Mouse (Mus musculus) myocyte (in vitro differentiated cells): ENCODE data around the gene Pold1. TPM values are rescaled to one million over a fixed set of nuclear protein-coding genes. Genes with fewer than 3 reads are reported as not detected.

Experiments used
- H3K27me3 ChIP-seq: one replicate; pipeline ENCODE4 v1.6.1; 2011; ENCODE audit not compliant: control insufficient read depth, insufficient read depth, insufficient read length
- H3K36me3 ChIP-seq: one replicate; pipeline ENCODE4 v1.6.1; 2011; ENCODE audit not compliant: control insufficient read depth, insufficient read depth
- H3K4me2 ChIP-seq: one replicate; pipeline ENCODE4 v1.6.1; 2011; ENCODE audit warnings: low read depth, control low read depth
- H3K4me3 ChIP-seq: one replicate; pipeline ENCODE4 v1.5.1; 2011; ENCODE audit warnings: mild to moderate bottlenecking, control low read depth, moderate library complexity
- H3K79me2 ChIP-seq: one replicate; pipeline ENCODE4 v1.6.1; 2011; ENCODE audit not compliant: control insufficient read depth, insufficient read depth
- H3ac ChIP-seq: one replicate; pipeline ENCODE4 v1.6.1; 2011; ENCODE audit not compliant: control insufficient read depth, insufficient read length
- CEBPB ChIP-seq: IDR thresholded peaks from 2 replicates; pipeline ENCODE4 v1.6.1; 2011; ENCODE audit warnings: mild to moderate bottlenecking, moderate library complexity; ENCODE audit not compliant: poor library complexity, insufficient read depth, severe bottlenecking
- E2F4 ChIP-seq: IDR thresholded peaks from one replicate; pipeline ENCODE4 v1.6.1; 2011; ENCODE audit warnings: mild to moderate bottlenecking, control low read depth, moderate library complexity; ENCODE audit not compliant: insufficient read depth
- MAX ChIP-seq: IDR thresholded peaks from one replicate; pipeline ENCODE4 v1.6.1; 2011; ENCODE audit warnings: low read depth, mild to moderate bottlenecking, control low read depth
- MYOD1 ChIP-seq, 3 experiments: IDR thresholded peaks; one replicate each; pipeline ENCODE4 v1.6.1; 2011; ENCODE audit warnings: control low read depth in 2 of 3, low read depth in 2 of 3, mild to moderate bottlenecking in 2 of 3, moderate library complexity in 1 of 3; ENCODE audit not compliant: insufficient read length in 2 of 3, control insufficient read depth in 1 of 3
- MYOG ChIP-seq, 3 experiments: IDR thresholded peaks; one replicate each; pipeline ENCODE4 v1.6.1; 2011; ENCODE audit warnings: control low read depth in 2 of 3, low read depth in 2 of 3, mild to moderate bottlenecking in 2 of 3; ENCODE audit not compliant: insufficient read length in 2 of 3, control insufficient read depth in 1 of 3, insufficient read depth in 1 of 3
- POLR2A ChIP-seq: IDR thresholded peaks from one replicate; pipeline ENCODE4 v1.6.1; 2011; ENCODE audit warnings: low read depth, mild to moderate bottlenecking, control low read depth, moderate library complexity; ENCODE audit not compliant: insufficient read length
- POLR2AphosphoS2 ChIP-seq: IDR thresholded peaks from one replicate; pipeline ENCODE4 v1.6.1; 2011; ENCODE audit warnings: low read depth, control low read depth; ENCODE audit not compliant: insufficient read length
- REST ChIP-seq: IDR thresholded peaks from one replicate; pipeline ENCODE4 v1.6.1; 2011; ENCODE audit warnings: mild to moderate bottlenecking, control low read depth, moderate library complexity; ENCODE audit not compliant: insufficient read depth, insufficient read length
- SRF ChIP-seq: IDR thresholded peaks from one replicate; pipeline ENCODE4 v1.6.1; 2011; ENCODE audit warnings: low read depth; ENCODE audit not compliant: control insufficient read depth, insufficient read length
- TCF12 ChIP-seq: IDR thresholded peaks from one replicate; pipeline ENCODE4 v1.6.1; 2011; ENCODE audit warnings: mild to moderate bottlenecking, control low read depth; ENCODE audit not compliant: poor library complexity, insufficient read depth, severe bottlenecking
- TCF3 ChIP-seq: IDR thresholded peaks from one replicate; pipeline ENCODE4 v1.6.1; 2011; ENCODE audit warnings: low read depth, control low read depth; ENCODE audit not compliant: insufficient read length
- USF1 ChIP-seq: IDR thresholded peaks from one replicate; pipeline ENCODE4 v1.6.1; 2011; ENCODE audit warnings: low read depth, mild to moderate bottlenecking, control low read depth, moderate library complexity
- polyA plus RNA-seq: library from polyadenylated mRNA; unstranded; fragments of >200 nt; fragmentation: generic; extraction: Trizol; gene quantifications from one replicate; pipeline ENCODE4 v1.2.1, GENCODE M21; 2012; ENCODE audit warnings: missing spikeins

The Pold1 gene
- polyA plus RNA-seq, 1 experiment: 23.9 TPM

- no peaks in the 10 kb centered on the region for H3K36me3 ChIP-seq
- no peak overlapping the region for H3K4me3 ChIP-seq
- peaks cover 5% of the 10 kb centered on the region for H3K79me2 ChIP-seq
- no peaks in the 10 kb centered on the region for H3K27me3 ChIP-seq
- no peak overlapping the region for H3K4me2 ChIP-seq
- TF ChIP-seq MYOG (IDR thresholded peaks at IDR 0.05; ENCODE audit: control insufficient read depth in 1 of 3, insufficient read depth in 1 of 3, insufficient read length in 2 of 3, low read depth in 2 of 3): no peak
- no peak for TF ChIP-seq POLR2AphosphoS2
- TF ChIP-seq TCF12: no peak
- no peak for TF ChIP-seq E2F4
- no peak for TF ChIP-seq MAX
- TF ChIP-seq POLR2A: no peak
- TF ChIP-seq CEBPB: no peak
- no peak for TF ChIP-seq MYOD1 (IDR thresholded peaks at IDR 0.05; ENCODE audit: control insufficient read depth in 1 of 3, insufficient read length in 2 of 3, low read depth in 2 of 3)
- TF ChIP-seq SRF: no peak
- no peak for TF ChIP-seq TCF3
- no peak for TF ChIP-seq REST
- TF ChIP-seq USF1: no peak
- no peak overlapping the region for H3ac ChIP-seq
Observed at GRCm38 (mm10) chr7:44490281-44490680, 58.4 kb downstream of the Pold1 start.

- Histone ChIP-seq H3ac (no peak overlapping the region), H3K4me2 (no peak overlapping the region), H3K4me3 (no peak overlapping the region), H3K27me3 (no peaks in the 10 kb centered on the region), H3K36me3 (no peaks in the 10 kb centered on the region), H3K79me2 (no peaks in the 10 kb centered on the region)
- no peak for TF ChIP-seq SRF
- TF ChIP-seq E2F4: no peak
- TF ChIP-seq REST: no peak
- no peak for TF ChIP-seq MYOG (IDR thresholded peaks at IDR 0.05; ENCODE audit: control insufficient read depth in 1 of 3, insufficient read depth in 1 of 3, insufficient read length in 2 of 3, low read depth in 2 of 3)
- TF ChIP-seq TCF3: no peak
- no peak for TF ChIP-seq POLR2AphosphoS2
- TF ChIP-seq MAX: no peak
- TF ChIP-seq TCF12: no peak
Observed at GRCm38 (mm10) chr7:44488545-44488944, 60.1 kb downstream of the Pold1 start.

GRCm38 (mm10) chr7:44487936-44488335 lies 60.7 kb downstream of the Pold1 start:
- Histone ChIP-seq H3K4me3 (no peak overlapping the region), H3K27me3 (no peaks in the 10 kb centered on the region), H3K79me2 (no peaks in the 10 kb centered on the region), H3K4me2 (no peak overlapping the region), H3ac (no peak overlapping the region), H3K36me3 (no peaks in the 10 kb centered on the region)
- TF ChIP-seq CEBPB (no peak), POLR2A (no peak), REST (no peak), MYOD1 (IDR thresholded peaks at IDR 0.05; ENCODE audit: control insufficient read depth in 1 of 3, insufficient read length in 2 of 3, low read depth in 2 of 3) (no peak), TCF3 (no peak), POLR2AphosphoS2 (no peak), USF1 (no peak), SRF (no peak), E2F4 (no peak), MAX (no peak), MYOG (IDR thresholded peaks at IDR 0.05; ENCODE audit: control insufficient read depth in 1 of 3, insufficient read depth in 1 of 3, insufficient read length in 2 of 3, low read depth in 2 of 3) (no peak), TCF12 (no peak)

- TF ChIP-seq REST (no peak), POLR2A (peak; percentile 63), POLR2AphosphoS2 (peak; percentile 95), E2F4 (no peak), MYOD1 (IDR thresholded peaks at IDR 0.05; ENCODE audit: control insufficient read depth in 1 of 3, insufficient read length in 2 of 3, low read depth in 2 of 3) (peak in 2 of 3 experiments; percentile 33 to 69), TCF12 (no peak), CEBPB (no peak), MAX (no peak), MYOG (IDR thresholded peaks at IDR 0.05; ENCODE audit: control insufficient read depth in 1 of 3, insufficient read depth in 1 of 3, insufficient read length in 2 of 3, low read depth in 2 of 3) (peak in 2 of 3 experiments; percentile 24 to 53), SRF (no peak), USF1 (no peak)
- Histone ChIP-seq H3K4me3 (no peak overlapping the region), H3ac (no peak overlapping the region), H3K27me3 (no peaks in the 10 kb centered on the region), H3K79me2 (no peaks in the 10 kb centered on the region), H3K36me3 (no peaks in the 10 kb centered on the region), H3K4me2 (no peak overlapping the region)
Observed at GRCm38 (mm10) chr7:44486927-44487575, 61.6 kb downstream of the Pold1 start.
